Mouse (Mus musculus): ENCODE measurements at regions not wholly inside any gene's neighbourhood (a gene's known extent, or its start where the extent isn't known, plus 50 kb on each side); places are given as distances from the start of the nearest gene placed in this dataset.

DNA sequence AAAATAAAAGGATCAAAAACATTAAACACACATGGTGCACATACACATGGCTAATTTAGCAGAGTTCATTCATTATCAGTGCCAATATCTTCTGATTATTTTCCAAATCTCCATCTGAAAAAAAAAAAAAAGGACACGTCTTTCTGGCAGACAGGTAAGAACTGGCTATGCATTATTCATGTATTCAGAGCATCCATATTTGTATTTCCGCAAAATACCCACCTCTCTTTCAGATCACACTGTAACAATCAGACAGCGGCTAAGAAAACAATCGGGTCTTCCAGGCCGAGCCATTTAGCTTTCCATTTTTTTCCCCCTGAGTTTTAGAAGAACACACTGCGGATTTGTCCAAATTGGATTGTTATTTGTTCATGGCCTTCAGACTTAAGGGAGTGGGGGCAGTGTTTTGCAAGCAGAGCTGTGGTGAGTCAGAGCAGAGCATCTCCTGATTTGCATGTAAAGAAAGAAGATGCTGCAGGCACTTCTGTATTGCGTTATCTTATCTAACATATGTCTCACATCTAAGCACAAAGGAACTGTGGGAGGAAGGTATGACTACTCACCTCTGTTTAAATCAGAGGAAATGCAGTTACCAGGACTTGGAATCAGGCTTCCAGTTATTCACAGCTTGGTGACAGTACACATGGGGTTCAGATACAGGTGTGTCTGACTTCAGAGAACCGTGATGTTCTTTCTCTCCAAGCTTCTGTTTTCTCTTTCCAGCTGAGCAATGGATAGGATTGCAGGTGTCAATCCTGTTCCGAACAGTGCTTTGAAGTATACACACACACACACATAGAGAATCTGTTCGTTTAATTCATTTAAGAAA is 223.6 kb upstream of the Zbtb20 start:
- Histone ChIP-seq H3K4me1 (no peaks in the 10 kb centered on the region), H3K27ac (no peak overlapping the region), H3K36me3 (no peaks in the 10 kb centered on the region), H3K27me3 (ENCODE audit: low read depth, poor library complexity, severe bottlenecking) (no peaks in the 10 kb centered on the region), H3K9me3 (replicated peaks) (no peaks in the 10 kb centered on the region), H3K4me3 (no peak overlapping the region)
- WGBS, result 88% methylated on average over 10 of the region's 10 CpGs
- no peak for DNase-seq (ENCODE audit: low spot score)

DNA sequence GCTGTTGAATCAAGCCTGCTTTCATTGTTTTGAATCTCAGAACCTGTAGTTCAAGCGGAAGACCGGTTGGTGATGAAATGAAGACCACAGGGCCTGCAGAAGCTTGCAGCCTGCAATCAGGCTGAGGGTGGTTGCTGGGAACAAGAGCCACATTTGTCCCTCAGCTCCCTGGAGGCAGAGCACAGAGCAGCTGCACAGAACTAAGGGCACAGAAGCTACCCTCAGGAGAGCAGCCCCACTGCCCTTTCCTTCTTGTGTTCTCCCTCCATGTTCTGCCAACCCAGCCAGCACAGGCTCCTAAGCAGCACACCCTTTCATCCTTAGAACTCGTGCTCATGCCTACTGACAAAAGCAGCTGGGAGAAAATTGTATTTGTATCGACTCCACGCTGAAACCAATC is 225.9 kb upstream of the Zbtb20 start:
- H3K27ac ChIP-seq, result no peak overlapping the region
- WGBS, result 83% methylated on average over 5 of the region's 5 CpGs
- no peak overlapping the region for H3K4me3 ChIP-seq
- no peaks in the 10 kb centered on the region for H3K36me3 ChIP-seq
- no peaks in the 10 kb centered on the region for H3K9me3 ChIP-seq (replicated peaks)
- no peak for DNase-seq (ENCODE audit: low spot score)
- H3K4me1 ChIP-seq, result no peaks in the 10 kb centered on the region
- no peaks in the 10 kb centered on the region for H3K27me3 ChIP-seq (ENCODE audit: low read depth, poor library complexity, severe bottlenecking)

DNA sequence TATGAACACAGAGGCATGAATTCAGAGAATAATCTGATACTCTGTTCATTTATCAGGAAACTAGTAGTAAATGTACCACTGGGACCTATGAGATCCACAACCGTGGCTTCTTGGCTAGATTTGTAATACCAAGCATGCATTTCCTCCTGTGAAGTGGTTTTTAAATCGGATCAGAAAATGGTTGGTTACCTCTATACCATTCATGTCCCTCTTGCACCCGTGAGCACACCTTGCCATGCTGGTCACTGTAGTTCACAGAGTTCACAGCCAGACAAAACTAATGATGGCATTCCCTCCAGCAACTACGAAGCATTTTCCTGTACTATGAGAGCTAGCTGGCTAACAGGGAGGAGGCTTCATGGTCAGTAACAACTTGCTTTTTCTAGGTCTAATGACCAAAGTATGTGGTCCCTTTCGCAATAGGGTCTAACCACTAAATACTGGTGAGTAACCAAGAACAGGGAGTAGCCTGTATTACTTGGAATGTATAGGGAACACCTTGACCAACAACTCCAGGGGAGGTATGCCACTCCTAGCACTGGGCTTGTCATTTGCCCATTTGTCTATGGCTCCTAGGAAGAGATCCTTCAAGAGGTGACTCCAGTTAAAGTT is 227.0 kb upstream of the Zbtb20 start:
- no peaks in the 10 kb centered on the region for H3K27me3 ChIP-seq (ENCODE audit: low read depth, poor library complexity, severe bottlenecking)
- no peak for DNase-seq (ENCODE audit: low spot score)
- no peak overlapping the region for H3K27ac ChIP-seq
- H3K4me3 ChIP-seq, result no peak overlapping the region
- H3K9me3 ChIP-seq (replicated peaks), result no peaks in the 10 kb centered on the region
- H3K4me1 ChIP-seq, result no peaks in the 10 kb centered on the region
- 94% methylated on average over 5 of the region's 5 CpGs for WGBS
- no peaks in the 10 kb centered on the region for H3K36me3 ChIP-seq

DNA sequence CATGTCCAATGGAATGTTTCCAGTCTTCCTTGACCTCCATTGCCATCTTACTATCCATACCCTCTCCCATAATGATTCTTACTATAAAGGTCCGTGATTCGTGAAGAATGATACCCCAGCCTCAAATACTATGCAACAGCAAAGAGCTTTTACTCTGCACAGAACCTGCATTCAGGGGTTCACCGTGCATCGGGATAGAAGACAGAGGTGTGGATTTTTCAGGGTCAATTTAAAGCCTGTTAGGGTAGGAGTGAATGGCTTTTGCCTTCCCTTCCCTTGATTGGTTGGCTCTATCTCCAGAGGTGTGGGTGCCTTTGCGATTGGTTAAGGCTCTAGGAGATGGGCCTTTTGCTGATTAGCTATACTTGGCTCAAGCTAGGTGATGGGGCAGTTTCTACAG is 227.9 kb upstream of the Zbtb20 start:
- Histone ChIP-seq H3K27ac (no peak overlapping the region), H3K4me1 (no peaks in the 10 kb centered on the region), H3K9me3 (replicated peaks) (no peaks in the 10 kb centered on the region), H3K36me3 (no peaks in the 10 kb centered on the region), H3K4me3 (no peak overlapping the region), H3K27me3 (ENCODE audit: low read depth, poor library complexity, severe bottlenecking) (no peaks in the 10 kb centered on the region)
- over 99% methylated on average over 5 of the region's 5 CpGs for WGBS
- DNase-seq (ENCODE audit: low spot score), result no peak

DNA sequence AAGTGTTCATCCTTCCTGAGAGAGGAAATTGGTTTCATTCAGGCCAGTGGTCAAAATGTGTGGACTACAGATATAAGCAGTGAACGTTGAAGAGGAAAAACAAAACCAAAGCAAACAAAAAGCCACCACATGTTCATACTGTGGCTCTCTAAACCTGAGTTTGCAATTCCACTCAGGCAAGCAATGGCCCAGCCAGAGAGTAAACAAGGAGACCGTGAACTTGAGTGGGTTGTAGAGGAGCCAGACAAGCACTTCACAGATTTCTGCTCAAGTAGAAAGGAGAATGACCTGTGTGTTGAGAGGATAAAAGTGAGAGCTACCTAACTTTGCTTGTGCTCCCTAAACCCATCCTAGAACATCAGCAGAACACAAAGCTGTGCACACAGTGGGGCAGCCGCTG is 239.9 kb upstream of the Zbtb20 start:
- Histone ChIP-seq H3K27me3 (ENCODE audit: low read depth, poor library complexity, severe bottlenecking) (no peaks in the 10 kb centered on the region), H3K27ac (no peak overlapping the region), H3K9me3 (replicated peaks) (no peaks in the 10 kb centered on the region), H3K36me3 (no peaks in the 10 kb centered on the region), H3K4me3 (no peak overlapping the region), H3K4me1 (no peaks in the 10 kb centered on the region)
- WGBS, result 85% methylated on average over 3 of the region's 3 CpGs
- no peak for DNase-seq (ENCODE audit: low spot score)

DNA sequence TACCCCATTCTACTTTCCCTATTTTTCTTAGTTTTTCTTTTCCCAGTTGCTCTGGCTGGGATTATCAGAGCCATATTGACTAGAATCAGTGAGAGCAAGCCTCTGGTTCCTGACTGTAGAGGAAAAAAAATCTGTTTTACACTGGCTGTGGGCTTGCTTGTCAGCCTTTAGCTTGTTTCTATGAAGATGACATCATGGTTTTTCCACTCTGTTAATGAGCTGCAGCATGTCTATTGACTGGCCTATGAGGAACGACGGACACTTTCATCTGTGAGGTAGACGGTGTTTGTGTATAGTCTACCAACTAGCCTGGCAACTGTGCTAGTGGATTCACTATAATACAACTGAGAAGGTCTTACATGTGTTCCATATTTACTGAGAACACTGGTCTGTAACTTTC is 248.0 kb upstream of the Zbtb20 start:
- Histone ChIP-seq H3K36me3 (no peaks in the 10 kb centered on the region), H3K9me3 (replicated peaks) (no peaks in the 10 kb centered on the region), H3K27ac (no peak overlapping the region), H3K4me1 (no peaks in the 10 kb centered on the region), H3K4me3 (no peak overlapping the region), H3K27me3 (ENCODE audit: low read depth, poor library complexity, severe bottlenecking) (no peaks in the 10 kb centered on the region)
- no peak for DNase-seq (ENCODE audit: low spot score)
- 87% methylated on average over 3 of the region's 3 CpGs for WGBS

DNA sequence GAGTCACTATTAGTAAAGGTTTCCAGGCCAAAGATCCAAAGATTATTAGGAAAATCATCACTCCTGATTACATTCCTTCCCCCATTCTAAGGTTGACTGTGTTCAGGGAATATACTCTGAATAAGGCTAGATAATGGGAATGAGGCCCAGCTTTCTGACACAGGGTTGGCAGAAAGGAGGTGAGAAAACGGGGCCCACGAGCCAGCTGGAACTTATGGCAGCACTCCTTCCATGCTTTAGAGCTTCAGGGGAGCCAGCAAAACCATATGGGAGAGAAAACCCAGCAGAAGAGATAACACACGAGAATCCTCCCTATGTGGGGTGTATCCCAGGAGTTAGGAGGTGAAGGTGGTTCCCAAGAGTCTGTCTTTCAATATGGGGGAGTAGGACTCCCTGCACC is 259.8 kb upstream of the Zbtb20 start:
- Histone ChIP-seq H3K27ac (no peak overlapping the region), H3K4me1 (no peaks in the 10 kb centered on the region), H3K36me3 (no peaks in the 10 kb centered on the region), H3K9me3 (replicated peaks) (no peaks in the 10 kb centered on the region), H3K27me3 (ENCODE audit: low read depth, poor library complexity, severe bottlenecking) (no peaks in the 10 kb centered on the region), H3K4me3 (no peak overlapping the region)
- 76% methylated on average over 3 of the region's 3 CpGs for WGBS
- no peak for DNase-seq (ENCODE audit: low spot score)

DNA sequence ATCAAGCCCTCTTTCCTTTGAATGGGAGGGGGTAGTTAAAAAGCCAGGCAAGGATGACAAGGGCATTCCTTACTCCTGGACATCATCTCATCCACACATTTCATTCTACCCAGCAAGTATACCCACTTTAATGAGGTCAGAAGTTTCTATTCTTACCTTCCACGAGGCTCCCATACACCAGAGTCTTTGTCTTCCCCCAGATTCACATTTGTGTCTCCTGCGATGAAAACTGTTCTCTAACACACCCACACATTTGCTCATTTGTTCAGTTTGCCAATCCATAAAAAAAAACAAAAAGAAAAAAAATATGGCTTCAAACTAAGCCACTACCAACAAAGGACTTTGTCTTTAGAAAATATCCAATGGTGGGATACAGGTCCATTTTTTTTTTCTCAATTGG is 263.7 kb upstream of the Zbtb20 start:
- no peaks in the 10 kb centered on the region for H3K9me3 ChIP-seq (replicated peaks)
- H3K27ac ChIP-seq, result no peak overlapping the region
- H3K4me1 ChIP-seq, result no peaks in the 10 kb centered on the region
- 85% methylated on average over 2 of the region's 2 CpGs for WGBS
- no peak overlapping the region for H3K4me3 ChIP-seq
- H3K36me3 ChIP-seq, result no peaks in the 10 kb centered on the region
- no peaks in the 10 kb centered on the region for H3K27me3 ChIP-seq (ENCODE audit: low read depth, poor library complexity, severe bottlenecking)
- DNase-seq (ENCODE audit: low spot score), result no peak

DNA sequence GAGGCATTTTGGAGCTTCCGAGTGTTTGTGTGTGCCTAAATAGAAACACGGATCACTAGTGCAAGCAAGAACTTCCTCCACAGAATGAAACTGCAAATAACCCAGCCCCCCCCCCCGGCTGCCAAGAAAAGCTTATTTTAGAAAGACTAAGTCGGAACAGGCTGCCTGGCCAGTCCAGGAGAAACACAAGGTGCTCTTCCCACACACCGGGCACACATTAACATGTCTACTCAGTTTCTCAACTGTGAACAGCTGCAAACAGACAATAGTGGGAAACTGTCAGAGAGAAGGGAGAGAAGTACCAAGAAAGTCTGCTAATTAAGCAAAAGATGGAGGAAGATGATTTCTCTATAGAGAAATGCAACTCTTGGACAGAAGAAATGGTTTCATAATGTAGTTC is 267.3 kb upstream of the Zbtb20 start:
- Histone ChIP-seq H3K4me3 (no peak overlapping the region), H3K4me1 (no peaks in the 10 kb centered on the region), H3K27me3 (ENCODE audit: low read depth, poor library complexity, severe bottlenecking) (no peaks in the 10 kb centered on the region), H3K9me3 (replicated peaks) (no peaks in the 10 kb centered on the region), H3K36me3 (no peaks in the 10 kb centered on the region), H3K27ac (no peak overlapping the region)
- WGBS, result 89% methylated on average over 5 of the region's 5 CpGs
- no peak for DNase-seq (ENCODE audit: low spot score)

DNA sequence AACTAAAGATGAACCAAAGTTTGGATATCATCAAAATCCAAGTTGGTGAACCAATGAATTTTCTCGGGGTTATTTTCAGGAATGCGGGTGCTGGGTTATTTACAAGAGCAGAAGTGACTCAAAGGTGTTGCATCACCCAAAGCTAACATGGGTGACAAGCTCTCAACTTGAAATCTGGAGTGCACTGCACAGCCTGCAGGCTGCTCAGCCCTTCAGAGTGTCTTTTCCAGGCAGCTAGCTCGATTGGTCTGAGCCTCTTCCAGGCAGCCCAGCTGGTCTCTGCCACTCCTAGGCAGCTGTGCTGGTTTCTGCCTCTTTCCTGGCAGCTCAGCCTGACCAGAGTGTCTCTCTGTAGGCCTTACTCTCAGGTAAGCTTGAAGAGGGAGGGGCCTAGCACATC is 251.9 kb upstream of the Gap43 start:
- Histone ChIP-seq H3K36me3 (no peaks in the 10 kb centered on the region), H3K4me1 (no peaks in the 10 kb centered on the region), H3K27ac (no peak overlapping the region), H3K9me3 (replicated peaks) (no peaks in the 10 kb centered on the region), H3K4me3 (no peak overlapping the region), H3K27me3 (ENCODE audit: low read depth, poor library complexity, severe bottlenecking) (no peaks in the 10 kb centered on the region)
- 81% methylated on average over 3 of the region's 3 CpGs for WGBS
- DNase-seq (ENCODE audit: low spot score), result no peak

DNA sequence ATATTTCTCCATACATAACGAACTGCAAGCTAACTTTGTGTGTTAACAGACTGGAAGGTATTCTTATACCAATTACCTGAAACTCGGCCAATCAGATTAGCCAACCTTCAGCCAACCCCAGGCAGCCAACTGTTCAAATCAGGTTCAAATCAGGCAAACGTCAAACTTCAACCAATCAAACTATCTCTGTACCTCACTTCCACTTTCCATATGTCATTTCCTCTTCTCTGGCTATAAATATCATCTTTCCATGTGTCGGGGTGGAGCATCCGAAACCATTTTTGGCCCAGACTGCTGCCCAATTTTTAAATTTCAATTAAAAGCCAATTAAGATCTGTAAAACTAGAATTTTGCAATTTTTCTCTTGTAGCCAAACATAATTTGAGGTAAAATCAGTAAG is 251.1 kb upstream of the Gap43 start:
- Histone ChIP-seq H3K27ac (no peak overlapping the region), H3K4me3 (no peak overlapping the region), H3K4me1 (no peaks in the 10 kb centered on the region), H3K27me3 (ENCODE audit: low read depth, poor library complexity, severe bottlenecking) (no peaks in the 10 kb centered on the region), H3K36me3 (no peaks in the 10 kb centered on the region), H3K9me3 (replicated peaks) (no peaks in the 10 kb centered on the region)
- 88% methylated on average over 5 of the region's 5 CpGs for WGBS
- DNase-seq (ENCODE audit: low spot score), result no peak

DNA sequence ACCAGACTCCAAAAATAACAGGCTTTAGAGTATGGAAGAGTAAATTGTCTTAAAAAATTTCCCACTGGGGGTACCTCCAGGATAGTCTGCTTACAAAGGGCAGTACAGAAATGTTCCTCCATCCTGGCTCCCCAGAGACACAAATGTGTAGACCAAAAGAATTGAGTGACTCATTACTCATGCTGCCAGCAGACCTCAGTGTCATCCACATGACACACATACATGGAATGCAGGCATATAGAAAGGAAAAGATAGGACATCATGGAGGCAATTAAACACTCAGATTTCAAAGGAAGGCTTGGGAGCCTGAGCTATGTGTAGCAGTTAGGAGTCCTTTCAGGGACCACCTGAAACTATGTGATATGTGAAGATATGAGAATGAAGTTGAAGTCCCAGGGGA is 245.7 kb upstream of the Gap43 start:
- H3K27ac ChIP-seq, result no peak overlapping the region
- no peak for DNase-seq (ENCODE audit: low spot score)
- no peaks in the 10 kb centered on the region for H3K4me1 ChIP-seq
- no peak overlapping the region for H3K4me3 ChIP-seq
- H3K27me3 ChIP-seq (ENCODE audit: low read depth, poor library complexity, severe bottlenecking), result no peaks in the 10 kb centered on the region
- H3K36me3 ChIP-seq, result no peaks in the 10 kb centered on the region
- H3K9me3 ChIP-seq (replicated peaks), result no peaks in the 10 kb centered on the region

DNA sequence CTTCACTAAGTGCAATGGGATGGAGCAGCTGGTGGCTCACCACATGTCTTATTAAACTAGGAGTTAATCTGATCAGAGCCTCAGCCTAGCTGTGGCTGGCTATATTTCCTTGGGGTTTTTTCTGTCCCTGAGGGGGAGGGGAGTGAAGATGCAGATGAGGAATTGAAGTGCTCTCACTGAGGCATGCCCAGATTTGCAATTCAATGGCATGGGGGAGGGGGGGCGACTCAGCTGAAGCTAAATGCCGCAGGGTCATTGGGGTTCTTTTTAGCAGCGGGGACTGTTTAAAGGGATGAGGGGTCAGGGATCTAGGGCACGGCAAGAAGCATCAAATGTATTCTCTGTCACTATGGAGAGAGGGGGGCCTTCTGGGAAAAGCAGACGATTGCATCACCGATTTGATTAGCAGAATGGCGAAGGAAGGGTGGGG is 235.1 kb upstream of the Gap43 start:
- H3K4me3 ChIP-seq, result no peak overlapping the region
- no peaks in the 10 kb centered on the region for H3K36me3 ChIP-seq
- DNase-seq (ENCODE audit: low spot score), result no peak
- peaks cover 5% of the 10 kb centered on the region for H3K4me1 ChIP-seq
- H3K27ac ChIP-seq, result no peak overlapping the region
- 4% methylated on average over 7 of the region's 7 CpGs for WGBS
- H3K27me3 ChIP-seq (ENCODE audit: low read depth, poor library complexity, severe bottlenecking), result no peaks in the 10 kb centered on the region
- H3K9me3 ChIP-seq (replicated peaks), result no peaks in the 10 kb centered on the region

DNA sequence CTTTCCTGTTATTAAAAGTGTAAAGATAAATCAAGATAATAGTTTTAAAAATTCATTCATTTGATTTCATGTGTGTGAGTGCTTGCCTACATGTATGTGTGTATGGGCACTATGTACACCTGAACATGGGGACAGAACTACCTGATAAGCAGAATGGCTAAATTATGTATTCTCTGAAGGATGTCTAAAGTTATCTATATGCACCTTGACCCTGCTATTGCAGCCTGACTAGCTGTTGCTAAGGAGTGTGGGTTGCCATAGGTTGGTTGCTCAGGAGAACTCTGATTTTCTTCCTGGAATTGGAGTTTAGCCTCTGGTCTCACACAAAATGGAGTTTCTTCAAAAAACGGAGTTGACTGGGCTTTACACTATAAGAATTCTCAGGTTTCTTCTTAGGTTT is 234.5 kb upstream of the Gap43 start:
- no peaks in the 10 kb centered on the region for H3K27me3 ChIP-seq (ENCODE audit: low read depth, poor library complexity, severe bottlenecking)
- no peak overlapping the region for H3K4me3 ChIP-seq
- H3K4me1 ChIP-seq, result peaks cover 5% of the 10 kb centered on the region
- H3K27ac ChIP-seq, result no peak overlapping the region
- H3K9me3 ChIP-seq (replicated peaks), result no peaks in the 10 kb centered on the region
- 38% methylated on average over 1 of the region's 1 CpGs for WGBS
- DNase-seq (ENCODE audit: low spot score), result no peak
- no peaks in the 10 kb centered on the region for H3K36me3 ChIP-seq
